Mouse (Mus musculus): Measurements from ENCODE around the gene Rgs9bp. TPM values are rescaled to one million over a fixed set of nuclear protein-coding genes. Genes with fewer than 3 reads are reported as not detected.

The Rgs9bp gene
- polyA plus RNA-seq, 1 experiment, result 0.16 TPM

Other genes with a start within 250 kb of the Rgs9bp start
- 2.6 and 3.3 TPM in 2 replicates for gene Faap24, start 188.7 kb downstream of the Rgs9bp start, polyA plus RNA-seq (2012; ENCODE audit: insufficient read depth, insufficient read length, missing spikeins)
- 7.0 and 15.1 TPM in 2 replicates for gene Cep89, start 188.5 kb downstream of the Rgs9bp start, polyA plus RNA-seq (2012; ENCODE audit: insufficient read depth, insufficient read length, missing spikeins)
- not detected in 2 replicates for gene Slc7a9, start 136.8 kb downstream of the Rgs9bp start, polyA plus RNA-seq (2012; ENCODE audit: insufficient read depth, insufficient read length, missing spikeins)
- not detected in 2 replicates for gene Tdrd12, start 47.8 kb downstream of the Rgs9bp start, polyA plus RNA-seq (2012; ENCODE audit: insufficient read depth, insufficient read length, missing spikeins)
- gene Nudt19, start 29.3 kb downstream of the Rgs9bp start, polyA plus RNA-seq (2012; ENCODE audit: insufficient read depth, insufficient read length, missing spikeins), result 105 and 112 TPM in 2 replicates
- gene Ankrd27, start 662 bp upstream of the Rgs9bp start, polyA plus RNA-seq (2012; ENCODE audit: insufficient read depth, insufficient read length, missing spikeins), result 14.2 and 24.0 TPM in 2 replicates
- gene Pdcd5, start 61.9 kb upstream of the Rgs9bp start, polyA plus RNA-seq (2012; ENCODE audit: insufficient read depth, insufficient read length, missing spikeins), result 142 and 150 TPM in 2 replicates
- gene Dpy19l3, start 168.9 kb upstream of the Rgs9bp start, polyA plus RNA-seq (2012; ENCODE audit: insufficient read depth, insufficient read length, missing spikeins), result 0.75 and 1.5 TPM in 2 replicates
- gene Zfp507, start 217.4 kb upstream of the Rgs9bp start, polyA plus RNA-seq (2012; ENCODE audit: insufficient read depth, insufficient read length, missing spikeins), result 3.8 TPM in 2 replicates